Mouse (Mus musculus): ENCODE data around the gene Rpn1. TPM values are rescaled to one million over a fixed set of nuclear protein-coding genes. Genes with fewer than 3 reads are reported as not detected.

The Rpn1 gene
- polyA plus RNA-seq, 1 experiment from 2014 or later, result 274 TPM

GRCm38 (mm10) chr6:88105783-88106611 lies 21.7 kb downstream of the Rpn1 start:
- Histone ChIP-seq H3K4me1 (replicated peaks; ENCODE audit: control insufficient read depth, insufficient read depth, low read length) (no peaks in the 10 kb centered on the region), H3K27ac (ENCODE audit: low read depth, low read length) (no peak overlapping the region), H3K4me3 (ENCODE audit: low read depth, low read length) (no peak overlapping the region)

GRCm38 (mm10) chr6:88106612-88107123 lies 22.4 kb downstream of the Rpn1 start:
- Histone ChIP-seq H3K36me3 (ENCODE audit: control insufficient read depth, insufficient read depth, low read length) (peaks cover 8% of the 10 kb centered on the region), H3K9ac (ENCODE audit: low read length) (peak overlapping the region; percentile 57), H3K4me2 (ENCODE audit: low read depth, low read length, severe bottlenecking) (no peak overlapping the region; the same call in 1 of the 2 replicates), H3K27me3 (ENCODE audit: control insufficient read depth, insufficient read depth, low read length) (no peaks in the 10 kb centered on the region), H3K27ac (ENCODE audit: low read depth, low read length) (no peak overlapping the region), H3K4me1 (replicated peaks; ENCODE audit: control insufficient read depth, insufficient read depth, low read length) (no peaks in the 10 kb centered on the region), H3K4me3 (ENCODE audit: low read depth, low read length) (no peak overlapping the region), H3K9me3 (ENCODE audit: control insufficient read depth, low read length) (no peaks in the 10 kb centered on the region)
- DNase-seq (ENCODE audit: low spot score) (no peak), ATAC-seq (replicated peaks; ENCODE audit: low FRiP score) (peak; percentile 35)
- WGBS, result 97% methylated on average over 12 of the region's 12 CpGs

More at GRCm38 (mm10) chr6:88105783-88106611, 21.7 kb downstream of the Rpn1 start:
- Histone ChIP-seq H3K36me3 (ENCODE audit: control insufficient read depth, insufficient read depth, low read length) (peaks cover 10% of the 10 kb centered on the region), H3K4me2 (ENCODE audit: low read depth, low read length, severe bottlenecking) (peak overlapping the region; percentile 38; the same call in 1 of the 2 replicates), H3K9ac (ENCODE audit: low read length) (peak overlapping the region; percentile 57), H3K27me3 (ENCODE audit: control insufficient read depth, insufficient read depth, low read length) (no peaks in the 10 kb centered on the region), H3K9me3 (ENCODE audit: control insufficient read depth, low read length) (no peaks in the 10 kb centered on the region)
- DNase-seq (ENCODE audit: low spot score), result peak; percentile 93
- ATAC-seq (replicated peaks; ENCODE audit: low FRiP score), result peak; percentile 85
- 10% methylated on average over 32 of the region's 32 CpGs for WGBS

- Histone ChIP-seq H3K4me2 (ENCODE audit: low read depth, low read length, severe bottlenecking) (no peak overlapping the region), H3K9ac (ENCODE audit: low read length) (no peak overlapping the region), H3K9me3 (ENCODE audit: control insufficient read depth, low read length) (no peaks in the 10 kb centered on the region), H3K4me1 (replicated peaks; ENCODE audit: control insufficient read depth, insufficient read depth, low read length) (no peaks in the 10 kb centered on the region), H3K4me3 (ENCODE audit: low read depth, low read length) (no peak overlapping the region), H3K36me3 (ENCODE audit: control insufficient read depth, insufficient read depth, low read length) (peaks cover 2% of the 10 kb centered on the region; the same call in 1 of the 2 replicates), H3K27me3 (ENCODE audit: control insufficient read depth, insufficient read depth, low read length) (no peaks in the 10 kb centered on the region), H3K27ac (ENCODE audit: low read depth, low read length) (no peak overlapping the region)
- WGBS, result 92% methylated on average over 10 of the region's 10 CpGs
- DNase-seq (ENCODE audit: low spot score), result no peak
- no peak for ATAC-seq (replicated peaks; ENCODE audit: low FRiP score)
These were observed 23.6 kb downstream of the Rpn1 start for GRCm38 (mm10) chr6:88107661-88108535.

GRCm38 (mm10) chr6:88113139-88113538 lies 28.9 kb downstream of the Rpn1 start:
- H3K4me3 ChIP-seq (ENCODE audit: low read depth, low read length), result no peak overlapping the region
- 31% methylated on average over 7 of the region's 7 CpGs for WGBS
- H3K9me3 ChIP-seq (ENCODE audit: control insufficient read depth, low read length), result no peaks in the 10 kb centered on the region
- no peaks in the 10 kb centered on the region for H3K27me3 ChIP-seq (ENCODE audit: control insufficient read depth, insufficient read depth, low read length)
- H3K4me1 ChIP-seq (replicated peaks; ENCODE audit: control insufficient read depth, insufficient read depth, low read length), result no peaks in the 10 kb centered on the region
- peak overlapping the region; percentile 45; the same call in 1 of the 2 replicates for H3K9ac ChIP-seq (ENCODE audit: low read length)
- H3K27ac ChIP-seq (ENCODE audit: low read depth, low read length), result no peak overlapping the region
- H3K36me3 ChIP-seq (ENCODE audit: control insufficient read depth, insufficient read depth, low read length), result no peaks in the 10 kb centered on the region
- ATAC-seq (replicated peaks; ENCODE audit: low FRiP score) (peak; percentile 63), DNase-seq (ENCODE audit: low spot score) (peak; percentile 87)
- H3K4me2 ChIP-seq (ENCODE audit: low read depth, low read length, severe bottlenecking), result no peak overlapping the region

- Histone ChIP-seq H3K27ac (ENCODE audit: low read depth, low read length) (no peak overlapping the region), H3K36me3 (ENCODE audit: control insufficient read depth, insufficient read depth, low read length) (no peaks in the 10 kb centered on the region), H3K27me3 (ENCODE audit: control insufficient read depth, insufficient read depth, low read length) (no peaks in the 10 kb centered on the region), H3K9me3 (ENCODE audit: control insufficient read depth, low read length) (no peaks in the 10 kb centered on the region), H3K9ac (ENCODE audit: low read length) (no peak overlapping the region), H3K4me1 (replicated peaks; ENCODE audit: control insufficient read depth, insufficient read depth, low read length) (no peaks in the 10 kb centered on the region), H3K4me2 (ENCODE audit: low read depth, low read length, severe bottlenecking) (no peak overlapping the region), H3K4me3 (ENCODE audit: low read depth, low read length) (no peak overlapping the region)
- no peak for ATAC-seq (replicated peaks; ENCODE audit: low FRiP score)
- DNase-seq (ENCODE audit: low spot score), result no peak
- WGBS, result 82% methylated on average over 5 of the region's 5 CpGs
These were observed 30.1 kb downstream of the Rpn1 start for GRCm38 (mm10) chr6:88114414-88114813.

- Histone ChIP-seq H3K9ac (ENCODE audit: low read length) (no peak overlapping the region), H3K4me2 (ENCODE audit: low read depth, low read length, severe bottlenecking) (no peak overlapping the region), H3K4me3 (ENCODE audit: low read depth, low read length) (no peak overlapping the region), H3K4me1 (replicated peaks; ENCODE audit: control insufficient read depth, insufficient read depth, low read length) (no peaks in the 10 kb centered on the region), H3K36me3 (ENCODE audit: control insufficient read depth, insufficient read depth, low read length) (no peaks in the 10 kb centered on the region), H3K9me3 (ENCODE audit: control insufficient read depth, low read length) (no peaks in the 10 kb centered on the region), H3K27ac (ENCODE audit: low read depth, low read length) (no peak overlapping the region), H3K27me3 (ENCODE audit: control insufficient read depth, insufficient read depth, low read length) (no peaks in the 10 kb centered on the region)
- ATAC-seq (replicated peaks; ENCODE audit: low FRiP score) (no peak), DNase-seq (ENCODE audit: low spot score) (no peak)
- 82% methylated on average over 21 of the region's 21 CpGs for WGBS
These were observed 32.3 kb downstream of the Rpn1 start for GRCm38 (mm10) chr6:88116347-88117183.

- H3K4me2 ChIP-seq (ENCODE audit: low read depth, low read length, severe bottlenecking), result no peak overlapping the region
- H3K4me1 ChIP-seq (replicated peaks; ENCODE audit: control insufficient read depth, insufficient read depth, low read length), result no peaks in the 10 kb centered on the region
- H3K4me3 ChIP-seq (ENCODE audit: low read depth, low read length), result no peak overlapping the region
- no peaks in the 10 kb centered on the region for H3K27me3 ChIP-seq (ENCODE audit: control insufficient read depth, insufficient read depth, low read length)
- ATAC-seq (replicated peaks; ENCODE audit: low FRiP score), result no peak
- H3K27ac ChIP-seq (ENCODE audit: low read depth, low read length), result no peak overlapping the region
- WGBS, result 87% methylated on average over 10 of the region's 10 CpGs
- no peaks in the 10 kb centered on the region for H3K36me3 ChIP-seq (ENCODE audit: control insufficient read depth, insufficient read depth, low read length)
- DNase-seq (ENCODE audit: low spot score), result no peak
- H3K9ac ChIP-seq (ENCODE audit: low read length), result no peak overlapping the region
- H3K9me3 ChIP-seq (ENCODE audit: control insufficient read depth, low read length), result no peaks in the 10 kb centered on the region
These were observed 32.9 kb downstream of the Rpn1 start for GRCm38 (mm10) chr6:88117184-88117575.

GRCm38 (mm10) chr6:88119309-88119708 lies 35.0 kb downstream of the Rpn1 start:
- Histone ChIP-seq H3K4me2 (ENCODE audit: low read depth, low read length, severe bottlenecking) (no peak overlapping the region), H3K4me3 (ENCODE audit: low read depth, low read length) (no peak overlapping the region), H3K4me1 (replicated peaks; ENCODE audit: control insufficient read depth, insufficient read depth, low read length) (peaks cover 4% of the 10 kb centered on the region; the same call in 1 of the 2 replicates), H3K9ac (ENCODE audit: low read length) (no peak overlapping the region), H3K9me3 (ENCODE audit: control insufficient read depth, low read length) (no peaks in the 10 kb centered on the region), H3K27ac (ENCODE audit: low read depth, low read length) (no peak overlapping the region), H3K27me3 (ENCODE audit: control insufficient read depth, insufficient read depth, low read length) (no peaks in the 10 kb centered on the region), H3K36me3 (ENCODE audit: control insufficient read depth, insufficient read depth, low read length) (no peaks in the 10 kb centered on the region)
- no peak for DNase-seq (ENCODE audit: low spot score)
- WGBS, result 76% methylated on average over 5 of the region's 5 CpGs
- ATAC-seq (replicated peaks; ENCODE audit: low FRiP score), result no peak
